Mouse (Mus musculus): ENCODE results near the gene Fam219b. TPM values are rescaled to one million over a fixed set of nuclear protein-coding genes. Genes with fewer than 3 reads are reported as not detected.

The Fam219b gene
- polyA plus RNA-seq, 1 experiment from 2014 or later = 21.0 TPM

DNA sequence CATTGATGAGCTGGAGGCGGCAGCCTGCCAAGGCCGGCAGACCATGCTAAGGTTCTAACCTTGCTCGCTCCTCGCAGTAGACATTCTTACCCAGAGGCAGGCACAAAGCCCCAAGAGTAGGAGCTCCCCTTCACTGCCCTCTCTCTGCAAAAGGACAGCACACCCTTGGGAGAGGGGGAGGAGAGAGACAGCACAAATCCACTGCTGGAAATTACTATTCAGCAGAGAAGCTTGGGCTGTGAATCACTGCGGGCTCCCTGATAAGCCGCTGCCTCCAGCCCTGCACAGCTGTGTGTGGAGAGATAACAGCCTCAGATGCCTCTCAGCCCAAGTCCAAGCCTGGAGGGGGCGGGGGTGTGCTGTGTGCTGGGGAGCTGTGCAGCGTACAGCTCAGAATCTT, 31.6 kb upstream of the Fam219b start:
- H3K4me3 ChIP-seq = peak overlapping the region; percentile 43
- H3K27me3 ChIP-seq = peaks cover 66% of the 10 kb centered on the region
- ATAC-seq (ENCODE audit: low FRiP score, low read depth) = peak; percentile 83
- WGBS = 2% methylated on average over 8 of the region's 8 CpGs
- H3K9ac ChIP-seq (replicated peaks) = no peak overlapping the region
- H3K9me3 ChIP-seq = no peaks in the 10 kb centered on the region
- no peaks in the 10 kb centered on the region for H3K36me3 ChIP-seq
- 0 out of 2 replicates have a peak overlapping the region, but pooled peaks have one; percentile 72 for H3K4me2 ChIP-seq (replicated peaks)
- H3K27ac ChIP-seq (replicated peaks) = peak overlapping the region; percentile 84
- peaks cover 49% of the 10 kb centered on the region for H3K4me1 ChIP-seq

DNA sequence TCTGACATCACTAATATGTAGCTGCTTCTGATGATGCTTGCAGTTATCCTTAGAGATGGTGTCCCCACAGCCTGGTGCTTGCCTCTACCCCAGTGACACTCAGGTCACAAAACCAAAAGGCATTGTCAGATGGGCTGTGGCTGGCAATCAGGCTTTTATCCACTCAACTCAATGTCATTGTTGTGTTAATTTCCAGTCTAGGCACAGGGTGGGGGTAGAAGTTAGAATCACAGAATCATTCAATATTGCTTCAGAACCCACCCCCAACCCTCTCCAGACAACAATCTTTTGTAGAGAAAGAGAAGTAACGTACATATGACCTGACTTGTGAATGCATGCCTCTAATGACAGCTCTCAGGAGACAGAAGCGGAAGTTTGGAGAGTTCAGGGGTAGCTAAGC, 26.8 kb upstream of the Fam219b start:
- 64% methylated on average over 2 of the region's 2 CpGs for WGBS
- H3K4me2 ChIP-seq (replicated peaks) = no peak overlapping the region
- no peaks in the 10 kb centered on the region for H3K9me3 ChIP-seq
- peaks cover 12% of the 10 kb centered on the region for H3K4me1 ChIP-seq
- H3K4me3 ChIP-seq = no peak overlapping the region
- H3K27ac ChIP-seq (replicated peaks) = no peak overlapping the region
- no peak for ATAC-seq (ENCODE audit: low FRiP score, low read depth)
- no peak overlapping the region for H3K9ac ChIP-seq (replicated peaks)
- no peaks in the 10 kb centered on the region for H3K36me3 ChIP-seq
- H3K27me3 ChIP-seq = peaks cover 17% of the 10 kb centered on the region

DNA sequence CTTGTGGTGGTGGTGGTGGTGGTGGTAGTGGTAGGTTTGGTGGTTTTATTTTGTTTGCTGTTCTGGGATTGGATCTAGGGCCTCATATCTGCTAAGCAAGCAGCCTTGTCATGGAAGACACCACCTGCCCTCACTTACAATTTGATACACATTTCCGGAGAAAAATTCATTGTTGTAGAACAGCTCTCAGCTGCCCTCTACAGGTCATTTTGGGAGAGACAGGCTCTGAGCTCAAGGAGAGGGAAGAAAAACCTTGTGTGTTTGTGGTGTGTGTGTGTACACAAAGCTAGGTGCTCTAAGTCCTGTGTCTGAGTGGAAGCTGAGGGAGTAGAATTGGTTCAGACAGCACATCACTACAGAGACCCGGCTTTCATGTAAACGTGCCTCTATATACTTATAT, 20.2 kb upstream of the Fam219b start:
- Histone ChIP-seq H3K36me3 (no peaks in the 10 kb centered on the region), H3K9ac (replicated peaks) (no peak overlapping the region), H3K4me2 (replicated peaks) (no peak overlapping the region), H3K27me3 (no peaks in the 10 kb centered on the region), H3K27ac (replicated peaks) (peak overlapping the region; percentile 63), H3K9me3 (no peaks in the 10 kb centered on the region), H3K4me3 (no peak overlapping the region), H3K4me1 (peaks cover 13% of the 10 kb centered on the region)
- no peak; the same call in 1 of the 2 replicates for ATAC-seq (ENCODE audit: low FRiP score, low read depth)
- WGBS = 10% methylated on average over 3 of the region's 3 CpGs

DNA sequence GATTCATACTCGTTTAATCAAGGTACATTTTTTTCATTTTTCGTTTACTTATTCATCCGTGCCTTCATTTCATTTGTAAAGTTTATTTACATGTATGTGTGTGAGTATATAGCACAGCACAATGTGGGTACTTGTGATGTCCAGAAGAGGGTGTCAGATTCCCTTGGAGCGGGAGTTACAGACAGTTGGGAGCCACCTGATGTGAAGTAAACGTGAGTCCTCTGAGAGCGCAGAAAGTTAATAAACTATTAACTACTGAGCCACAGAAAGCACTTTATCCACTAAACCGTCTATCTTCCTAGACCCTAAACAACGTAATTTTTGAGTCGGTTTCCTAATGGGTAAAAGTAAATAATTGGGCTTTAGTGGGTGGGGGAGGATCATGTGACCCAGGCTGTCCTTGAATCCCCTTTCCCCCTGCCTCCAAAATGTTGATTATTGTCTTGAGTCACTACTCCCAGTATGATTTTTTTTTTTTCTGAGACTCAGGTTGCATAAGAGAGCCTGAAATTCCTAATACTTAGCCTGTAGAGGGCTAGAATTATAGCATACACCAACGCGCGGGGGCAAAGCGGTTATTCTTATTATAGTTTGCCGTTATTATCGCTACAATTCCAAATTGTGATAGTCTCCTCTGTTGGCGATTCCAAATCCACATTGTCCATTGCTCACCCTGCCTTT, 16.8 kb upstream of the Fam219b start:
- no peaks in the 10 kb centered on the region for H3K36me3 ChIP-seq
- no peak; the same call in none of the 2 replicates for ATAC-seq (ENCODE audit: low FRiP score, low read depth)

DNA sequence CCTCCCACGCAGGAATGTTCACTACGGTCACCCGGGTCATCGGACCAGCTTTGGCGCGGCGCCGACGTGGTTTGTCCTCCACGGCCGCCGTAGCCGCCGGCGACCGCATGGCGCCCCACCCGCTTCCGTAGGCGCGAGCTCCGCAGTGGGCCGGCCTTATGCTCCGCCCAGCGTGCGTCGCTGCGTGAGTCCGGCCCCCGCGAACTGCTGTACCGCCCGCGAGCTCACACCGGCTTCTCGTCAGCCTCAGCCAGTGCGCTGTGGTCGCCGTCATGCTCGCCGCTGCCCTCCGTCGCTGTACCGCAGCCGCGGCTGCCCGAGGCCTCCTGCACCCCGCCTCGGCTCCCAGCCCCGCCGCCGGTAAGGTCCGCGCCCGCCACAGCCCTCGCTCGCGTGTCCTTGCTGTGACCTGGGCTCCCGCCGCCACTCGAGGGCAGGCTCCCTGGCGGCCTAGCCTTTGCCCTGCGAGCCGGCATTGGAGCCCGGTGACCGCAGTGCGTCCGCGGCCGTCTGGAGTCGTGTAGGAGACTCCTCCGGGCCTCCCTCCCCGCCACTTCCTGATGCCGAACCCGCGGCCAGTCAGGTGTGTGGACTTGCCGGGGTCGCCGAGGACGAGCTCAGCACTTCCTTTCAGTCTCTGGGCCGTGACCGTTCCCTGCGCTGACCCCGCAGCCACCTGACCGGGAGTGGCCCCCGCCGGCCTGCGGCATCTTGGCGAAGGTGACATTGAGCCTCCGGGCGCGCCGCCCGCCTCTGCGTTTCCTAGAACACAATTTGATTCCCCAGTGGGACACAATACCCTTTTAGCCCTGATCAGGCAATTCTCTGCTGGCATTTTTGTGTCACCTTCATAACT, 16.0 kb upstream of the Fam219b start, which contains the start of gene Cox5a:
TSS of gene Cox5a (plus strand) at position 219 of the 856 bp plus-strand sequence.
- H3K9me3 ChIP-seq = no peaks in the 10 kb centered on the region
- peak; percentile 92 for ATAC-seq (ENCODE audit: low FRiP score, low read depth)
- H3K9ac ChIP-seq (replicated peaks) = peak within 1 kb of the TSS; percentile 96
- H3K4me3 ChIP-seq = peak within 1 kb of the TSS; percentile 97
- WGBS = under 1% methylated on average over 95 of the region's 95 CpGs
- H3K36me3 ChIP-seq = no peaks in the 10 kb centered on the region
- peak within 1 kb of the TSS; percentile 80 for H3K4me2 ChIP-seq (replicated peaks)
- H3K27me3 ChIP-seq = no peaks in the 10 kb centered on the region
- peaks cover 33% of the 10 kb centered on the region for H3K4me1 ChIP-seq
- peak within 1 kb of the TSS; percentile 93 for H3K27ac ChIP-seq (replicated peaks)

More for the DNA sequence above, 16.8 kb upstream of the Fam219b start:
- WGBS = 26% methylated on average over 16 of the region's 16 CpGs
- Histone ChIP-seq H3K4me1 (peaks cover 32% of the 10 kb centered on the region), H3K27ac (replicated peaks) (peak overlapping the region; percentile 56), H3K9ac (replicated peaks) (peak overlapping the region; percentile 96), H3K4me2 (replicated peaks) (peak overlapping the region; percentile 80), H3K4me3 (peak overlapping the region; percentile 97), H3K27me3 (no peaks in the 10 kb centered on the region), H3K9me3 (no peaks in the 10 kb centered on the region)

DNA sequence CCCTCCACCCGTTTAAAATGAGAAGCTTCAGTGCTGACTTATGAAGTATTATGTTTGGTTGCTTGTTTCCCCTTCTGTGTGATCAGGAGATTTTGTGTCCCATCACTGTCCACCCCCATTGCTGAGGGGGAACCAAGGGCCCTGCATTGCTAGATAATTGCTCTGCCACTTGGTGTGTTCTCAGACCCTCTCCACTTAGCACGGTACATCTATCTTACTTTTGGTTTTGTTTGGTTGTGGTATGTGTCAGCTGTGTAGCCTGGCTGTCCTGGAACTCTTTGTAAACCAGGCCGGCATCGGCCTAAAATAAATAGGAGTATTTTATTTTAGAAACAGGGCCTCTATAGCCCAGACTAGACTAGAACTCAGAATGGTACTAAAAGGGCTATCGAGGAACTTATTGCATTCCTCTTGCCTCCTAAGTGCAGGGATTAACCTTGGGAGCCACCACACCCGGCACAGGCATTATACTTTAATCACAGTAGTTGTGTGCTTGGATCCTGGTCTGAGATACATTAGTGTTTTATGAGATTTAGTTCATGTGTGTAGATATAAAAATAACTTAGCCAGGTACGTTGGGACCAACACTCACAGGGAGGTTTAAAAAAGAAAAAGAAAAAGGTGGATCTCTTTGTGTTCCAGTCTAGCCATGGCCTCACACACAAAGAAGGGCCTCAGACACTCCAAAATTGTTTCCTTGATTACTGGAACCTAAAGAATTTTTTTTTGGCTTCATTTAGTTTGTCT, 15.0 kb upstream of the Fam219b start:
- 41% methylated on average over 7 of the region's 7 CpGs for WGBS

DNA sequence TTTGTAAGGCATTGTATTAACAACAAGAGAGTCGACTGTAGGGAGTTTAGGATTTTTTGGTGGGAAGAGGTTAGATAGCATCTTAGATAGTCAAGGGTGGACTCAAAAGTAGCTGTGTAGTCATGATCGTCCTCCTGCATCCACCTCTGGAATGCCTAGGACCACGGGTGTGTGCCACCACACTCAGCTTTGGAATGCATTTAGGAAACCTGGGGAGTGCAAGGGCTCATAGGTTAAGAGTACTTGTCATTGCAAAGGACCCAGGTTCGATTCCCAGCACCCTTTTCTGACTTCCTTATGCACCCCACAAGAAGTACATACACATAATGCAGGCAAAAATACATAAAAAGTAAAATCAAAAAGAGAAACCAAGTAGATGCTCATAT, 14.5 kb upstream of the Fam219b start:
- no peak for ATAC-seq (ENCODE audit: low FRiP score, low read depth)
- WGBS = 83% methylated on average over 4 of the region's 4 CpGs
- peak overlapping the region; percentile 97 for H3K4me3 ChIP-seq

More for the DNA sequence above, 15.0 kb upstream of the Fam219b start:
- Histone ChIP-seq H3K4me3 (peak overlapping the region; percentile 97), H3K9me3 (no peaks in the 10 kb centered on the region), H3K4me2 (replicated peaks) (peak overlapping the region; percentile 80), H3K36me3 (no peaks in the 10 kb centered on the region), H3K4me1 (peaks cover 28% of the 10 kb centered on the region), H3K9ac (replicated peaks) (peak overlapping the region; percentile 96), H3K27me3 (no peaks in the 10 kb centered on the region), H3K27ac (replicated peaks) (no peak overlapping the region; the same call in 1 of the 2 replicates)
- ATAC-seq (ENCODE audit: low FRiP score, low read depth) = no peak

DNA sequence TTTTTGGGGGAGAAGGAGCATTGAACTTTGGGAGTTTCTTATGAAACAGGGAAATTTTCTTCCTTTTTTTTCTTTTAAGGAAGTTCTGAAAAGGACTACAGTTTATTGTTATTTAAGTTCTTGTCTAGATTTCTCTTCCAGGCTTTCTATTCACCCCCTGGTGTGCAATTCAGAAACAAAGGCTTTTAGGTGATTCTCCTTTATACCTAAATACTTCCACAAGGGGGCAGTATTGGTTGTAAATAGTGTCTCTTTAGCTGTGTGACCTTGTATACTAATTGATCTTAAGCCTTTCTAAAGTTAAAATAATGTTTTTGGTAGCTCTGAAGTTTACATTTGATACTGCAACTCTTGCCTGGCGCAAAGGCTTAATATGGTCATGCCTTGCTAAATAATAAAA, 13.6 kb upstream of the Fam219b start:
- H3K9ac ChIP-seq (replicated peaks) = no peak overlapping the region
- no peaks in the 10 kb centered on the region for H3K36me3 ChIP-seq
- no peaks in the 10 kb centered on the region for H3K9me3 ChIP-seq
- H3K4me1 ChIP-seq = peaks cover 28% of the 10 kb centered on the region
- no peak overlapping the region for H3K4me3 ChIP-seq
- WGBS = 95% methylated on average over 1 of the region's 1 CpGs
- H3K4me2 ChIP-seq (replicated peaks) = no peak overlapping the region
- no peaks in the 10 kb centered on the region for H3K27me3 ChIP-seq
- H3K27ac ChIP-seq (replicated peaks) = no peak overlapping the region
- no peak for ATAC-seq (ENCODE audit: low FRiP score, low read depth)

More for the DNA sequence above, 14.5 kb upstream of the Fam219b start:
- Histone ChIP-seq H3K9me3 (no peaks in the 10 kb centered on the region), H3K4me1 (peaks cover 28% of the 10 kb centered on the region), H3K4me2 (replicated peaks) (peak overlapping the region; percentile 80), H3K27ac (replicated peaks) (no peak overlapping the region), H3K9ac (replicated peaks) (peak overlapping the region; percentile 96), H3K36me3 (no peaks in the 10 kb centered on the region), H3K27me3 (no peaks in the 10 kb centered on the region)

DNA sequence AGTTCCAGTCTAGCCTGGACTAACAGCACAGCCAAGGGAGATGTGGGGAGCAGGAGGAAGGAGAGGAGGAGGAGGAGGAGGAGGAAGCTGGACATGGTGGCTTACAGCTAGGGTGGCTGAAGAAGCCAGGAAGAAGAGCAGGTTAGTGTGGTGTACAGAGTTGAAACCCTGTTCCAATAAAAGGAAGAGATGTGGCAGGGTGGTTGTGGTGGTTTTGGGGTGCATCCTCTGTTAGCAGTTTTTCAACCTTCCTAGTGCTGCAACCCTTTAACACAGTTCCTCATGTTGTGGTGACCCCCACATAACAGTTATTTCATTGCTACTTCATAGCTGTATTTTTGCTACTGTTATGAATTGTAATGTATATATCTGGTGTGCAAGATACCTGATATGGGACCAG, 12.9 kb upstream of the Fam219b start:
- Histone ChIP-seq H3K4me1 (peaks cover 28% of the 10 kb centered on the region), H3K36me3 (no peaks in the 10 kb centered on the region), H3K27ac (replicated peaks) (no peak overlapping the region), H3K9ac (replicated peaks) (0 out of 2 replicates have a peak overlapping the region, but pooled peaks have one; percentile 20), H3K27me3 (no peaks in the 10 kb centered on the region), H3K9me3 (no peaks in the 10 kb centered on the region), H3K4me3 (no peak overlapping the region), H3K4me2 (replicated peaks) (no peak overlapping the region)
- no peak for ATAC-seq (ENCODE audit: low FRiP score, low read depth)

DNA sequence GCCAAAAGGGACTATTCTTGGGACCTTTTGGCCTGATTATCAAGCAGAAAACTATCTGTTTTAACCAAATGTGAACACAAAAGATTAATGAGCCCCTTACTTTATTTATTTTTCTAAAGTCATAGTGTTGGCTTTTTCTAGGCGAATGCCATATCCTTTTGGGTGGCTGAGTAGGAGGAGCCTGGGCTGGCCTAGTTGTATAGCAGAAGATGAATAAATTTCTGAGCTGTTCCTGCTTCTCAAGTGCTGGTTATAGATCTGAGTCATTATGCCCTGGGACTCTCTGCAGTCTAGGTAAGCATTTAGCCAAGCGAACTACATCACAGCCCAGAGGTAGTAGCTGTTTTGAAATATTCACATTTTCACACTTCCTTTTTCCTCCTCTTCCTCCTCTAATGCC, 11.8 kb upstream of the Fam219b start:
- no peaks in the 10 kb centered on the region; the same call in 1 of the 2 replicates for H3K36me3 ChIP-seq
- H3K4me2 ChIP-seq (replicated peaks) = no peak overlapping the region
- H3K9ac ChIP-seq (replicated peaks) = no peak overlapping the region
- no peak overlapping the region for H3K4me3 ChIP-seq
- no peak for ATAC-seq (ENCODE audit: low FRiP score, low read depth)
- H3K9me3 ChIP-seq = no peaks in the 10 kb centered on the region
- 84% methylated on average over 2 of the region's 2 CpGs for WGBS
- no peak overlapping the region for H3K27ac ChIP-seq (replicated peaks)
- H3K4me1 ChIP-seq = peaks cover 26% of the 10 kb centered on the region
- H3K27me3 ChIP-seq = no peaks in the 10 kb centered on the region

DNA sequence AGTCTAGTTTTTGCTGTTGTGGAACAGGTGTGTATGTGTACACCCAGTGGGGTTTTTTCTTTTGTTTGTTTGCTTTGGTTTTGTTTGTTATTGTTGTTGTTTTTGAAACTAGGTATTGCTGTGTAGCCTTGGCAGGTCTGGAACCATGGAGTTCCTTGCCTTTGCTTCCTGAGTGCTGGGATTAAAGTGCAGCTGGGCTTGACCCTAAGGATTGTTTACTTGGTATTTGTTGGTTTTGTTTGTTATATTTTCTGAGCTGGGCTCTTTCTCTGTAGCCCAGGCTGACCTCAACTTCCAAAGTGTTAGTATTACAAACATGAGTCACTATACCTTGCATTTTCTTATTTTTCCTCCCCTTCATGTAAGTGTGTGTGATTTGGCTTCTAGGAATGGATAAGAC, 10.9 kb upstream of the Fam219b start:
- Histone ChIP-seq H3K4me3 (no peak overlapping the region), H3K27me3 (no peaks in the 10 kb centered on the region), H3K9me3 (no peaks in the 10 kb centered on the region), H3K9ac (replicated peaks) (no peak overlapping the region), H3K27ac (replicated peaks) (no peak overlapping the region), H3K4me2 (replicated peaks) (no peak overlapping the region), H3K4me1 (peaks cover 24% of the 10 kb centered on the region), H3K36me3 (peaks cover 6% of the 10 kb centered on the region)
- no peak for ATAC-seq (ENCODE audit: low FRiP score, low read depth)

All from midbrain, embryonic 12.5 days (tissue).